Mouse (Mus musculus) kidney, postnatal 0 days (tissue): ENCODE results near the gene F7. TPM values are rescaled to one million over a fixed set of nuclear protein-coding genes. Genes with fewer than 3 reads are reported as not detected.

Source experiments
- ATAC-seq: fragments of 200-750 bp; cut with Nextera tagmentation; replicated peaks from 2 replicates; pipeline ENCODE4 v1.8.0; 2017; ENCODE audit warnings: low read depth, moderate number of reproducible peaks, moderate TSS enrichment, moderate library complexity; ENCODE audit not compliant: low FRiP score
- DNase-seq: peaks from one replicate; pipeline ENCODE4 v3.0.0-alpha.2; 2016; ENCODE audit warnings: low spot score
- H3K27ac ChIP-seq: fragments of 300-500 bp; sonication (generic); 2 replicates; pipeline ENCODE4 v1.5.1; 2014; ENCODE audit warnings: mild to moderate bottlenecking
- H3K27me3 ChIP-seq: fragments of 300-500 bp; sonication (generic); 2 replicates; pipeline ENCODE4 v1.6.1; 2014; ENCODE audit warnings: low read length, mixed read lengths; ENCODE audit not compliant: insufficient read depth
- H3K36me3 ChIP-seq: fragments of 300-500 bp; sonication (generic); 2 replicates; pipeline ENCODE4 v1.6.1; 2014; ENCODE audit warnings: low read length, mixed read lengths; ENCODE audit not compliant: insufficient read depth
- H3K4me1 ChIP-seq: fragments of 300-500 bp; sonication (generic); replicated peaks from 2 replicates; pipeline ENCODE4 v1.6.1; 2014; ENCODE audit warnings: antibody characterized with exemption, low read length, mixed read lengths; ENCODE audit not compliant: insufficient read depth
- H3K4me2 ChIP-seq: fragments of 300-500 bp; sonication (generic); 2 replicates; pipeline ENCODE4 v1.6.1; 2014; ENCODE audit warnings: mild to moderate bottlenecking, low read length, moderate library complexity, mixed read lengths
- H3K4me3 ChIP-seq: fragments of 300-500 bp; sonication (generic); replicated peaks from 2 replicates; pipeline ENCODE4 v1.5.1; 2014; ENCODE audit warnings: low read depth, low read length
- H3K9ac ChIP-seq: fragments of 300-500 bp; sonication (generic); 2 replicates; pipeline ENCODE4 v1.6.1; 2014; ENCODE audit warnings: low read depth, low read length
- H3K9me3 ChIP-seq: fragments of 300-500 bp; sonication (generic); replicated peaks from 2 replicates; pipeline ENCODE4 v1.6.1; 2016; ENCODE audit warnings: low read length, inconsistent platforms, mixed read lengths
- CTCF ChIP-seq: IDR thresholded peaks from 2 replicates; pipeline ENCODE4 v1.5.1; 2016; ENCODE audit warnings: antibody characterized with exemption, low read depth, mild to moderate bottlenecking, moderate library complexity
- WGBS: fragments of 180-500 bp; shearing (Covaris S2); extraction: QIAGEN DNeasy Blood & Tissue Kit; methylation state at CpG from one replicate; pipeline ENCODE4 v1.1.7; 2014; 5-methylcytosine and 5-hydroxymethylcytosine counted together
- polyA plus RNA-seq: library from polyadenylated mRNA; unstranded; fragments of >200 nt; fragmentation: Nextera tagmentation; extraction: Ambion mirVana; gene quantifications from 2 replicates; pipeline ENCODE4 v1.2.1, GENCODE M21; 2015

The F7 gene
- polyA plus RNA-seq, 1 experiment from 2014 or later = 0.05 TPM

GRCm38 (mm10) chr8:12983681-12984467 is 42.0 kb upstream of the F7 start:
- DNase-seq = no peak
- Histone ChIP-seq H3K4me3 (no peak overlapping the region), H3K9ac (no peak overlapping the region), H3K36me3 (0 out of 2 replicates have a peak, but pooled peaks cover 6% of the 10 kb centered on the region), H3K9me3 (no peaks in the 10 kb centered on the region), H3K4me2 (no peak overlapping the region), H3K4me1 (no peaks in the 10 kb centered on the region; the same call in 1 of the 2 replicates), H3K27ac (no peak overlapping the region), H3K27me3 (no peaks in the 10 kb centered on the region)
- WGBS = 77% methylated on average over 18 of the region's 18 CpGs
- no peak for ATAC-seq
- TF ChIP-seq CTCF = no peak

GRCm38 (mm10) chr8:12984601-12985243 is 41.1 kb upstream of the F7 start:
- Histone ChIP-seq H3K9me3 (no peaks in the 10 kb centered on the region), H3K36me3 (0 out of 2 replicates have a peak, but pooled peaks cover 6% of the 10 kb centered on the region), H3K27ac (no peak overlapping the region), H3K4me3 (no peak overlapping the region), H3K4me1 (no peaks in the 10 kb centered on the region; the same call in 1 of the 2 replicates), H3K4me2 (no peak overlapping the region), H3K9ac (no peak overlapping the region), H3K27me3 (no peaks in the 10 kb centered on the region)
- TF ChIP-seq CTCF = no peak
- WGBS = 92% methylated on average over 17 of the region's 17 CpGs
- no peak for ATAC-seq
- DNase-seq = no peak

GRCm38 (mm10) chr8:12985259-12985658 is 40.6 kb upstream of the F7 start:
- H3K9ac ChIP-seq = no peak overlapping the region
- H3K36me3 ChIP-seq = 0 out of 2 replicates have a peak, but pooled peaks cover 6% of the 10 kb centered on the region
- DNase-seq (no peak), ATAC-seq (no peak)
- H3K9me3 ChIP-seq = no peaks in the 10 kb centered on the region
- no peak overlapping the region for H3K4me2 ChIP-seq
- no peak overlapping the region for H3K4me3 ChIP-seq
- TF ChIP-seq CTCF = no peak
- H3K27me3 ChIP-seq = no peaks in the 10 kb centered on the region
- no peak overlapping the region for H3K27ac ChIP-seq
- 76% methylated on average over 13 of the region's 13 CpGs for WGBS
- no peaks in the 10 kb centered on the region; the same call in 1 of the 2 replicates for H3K4me1 ChIP-seq

- Histone ChIP-seq H3K4me1 (no peaks in the 10 kb centered on the region; the same call in 1 of the 2 replicates), H3K36me3 (0 out of 2 replicates have a peak, but pooled peaks cover 6% of the 10 kb centered on the region), H3K27me3 (no peaks in the 10 kb centered on the region), H3K27ac (no peak overlapping the region), H3K9me3 (no peaks in the 10 kb centered on the region), H3K9ac (no peak overlapping the region), H3K4me2 (no peak overlapping the region), H3K4me3 (no peak overlapping the region)
- no peak for DNase-seq
- ATAC-seq = no peak
- 85% methylated on average over 8 of the region's 8 CpGs for WGBS
- no peak for TF ChIP-seq CTCF
Observed at GRCm38 (mm10) chr8:12987571-12987970, 38.3 kb upstream of the F7 start.

- TF ChIP-seq CTCF = peak; percentile 49
- Histone ChIP-seq H3K27ac (no peak overlapping the region), H3K27me3 (no peaks in the 10 kb centered on the region), H3K4me2 (no peak overlapping the region), H3K9ac (no peak overlapping the region), H3K36me3 (0 out of 2 replicates have a peak, but pooled peaks cover 6% of the 10 kb centered on the region), H3K4me1 (no peaks in the 10 kb centered on the region; the same call in 1 of the 2 replicates), H3K9me3 (no peaks in the 10 kb centered on the region), H3K4me3 (no peak overlapping the region)
- WGBS = 68% methylated on average over 13 of the region's 13 CpGs
- ATAC-seq (no peak), DNase-seq (no peak)
Observed at GRCm38 (mm10) chr8:12988722-12989430, 37.0 kb upstream of the F7 start.

- Histone ChIP-seq H3K9ac (no peak overlapping the region), H3K4me1 (no peaks in the 10 kb centered on the region; the same call in 1 of the 2 replicates), H3K9me3 (no peaks in the 10 kb centered on the region), H3K27ac (no peak overlapping the region), H3K4me2 (no peak overlapping the region), H3K27me3 (no peaks in the 10 kb centered on the region), H3K4me3 (no peak overlapping the region), H3K36me3 (no peaks in the 10 kb centered on the region)
- DNase-seq (no peak), ATAC-seq (no peak)
- no peak for TF ChIP-seq CTCF
- WGBS = 58% methylated on average over 10 of the region's 10 CpGs
Observed at GRCm38 (mm10) chr8:12991411-12991810, 34.4 kb upstream of the F7 start.
